Mouse (Mus musculus) intestine, postnatal 0 days (tissue): ENCODE measurements at regions not wholly inside any gene's neighbourhood (a gene's known extent, or its start where the extent isn't known, plus 50 kb on each side); places are given as distances from the start of the nearest gene placed in this dataset.

ENCODE experiments used
- ATAC-seq: fragments of 200-750 bp; cut with Nextera tagmentation; 2 replicates; pipeline ENCODE4 v1.8.0; 2017; ENCODE audit warnings: mild to moderate bottlenecking, moderate TSS enrichment, moderate library complexity
- H3K27ac ChIP-seq: fragments of 300-500 bp; sonication (generic); 2 replicates; pipeline ENCODE4 v1.5.1; 2014; ENCODE audit warnings: mild to moderate bottlenecking, low read depth, low read length, moderate library complexity
- H3K27me3 ChIP-seq: fragments of 300-500 bp; sonication (generic); replicated peaks from 2 replicates; pipeline ENCODE4 v1.6.1; 2014; ENCODE audit warnings: low read length, mixed read lengths; ENCODE audit not compliant: control insufficient read depth, insufficient read depth
- H3K36me3 ChIP-seq: fragments of 300-500 bp; sonication (generic); 2 replicates; pipeline ENCODE4 v1.6.1; 2014; ENCODE audit warnings: mild to moderate bottlenecking, moderate library complexity; ENCODE audit not compliant: control insufficient read depth, insufficient read depth
- H3K4me1 ChIP-seq: fragments of 300-500 bp; sonication (generic); replicated peaks from 2 replicates; pipeline ENCODE4 v1.6.1; 2014; ENCODE audit warnings: antibody characterized with exemption, low read length, mixed read lengths; ENCODE audit not compliant: control insufficient read depth, insufficient read depth
- H3K4me2 ChIP-seq: fragments of 300-500 bp; sonication (generic); replicated peaks from 2 replicates; pipeline ENCODE4 v1.6.1; 2014; ENCODE audit warnings: low read depth, mild to moderate bottlenecking, moderate library complexity
- H3K4me3 ChIP-seq: fragments of 300-500 bp; sonication (generic); 2 replicates; pipeline ENCODE4 v1.5.1; 2014; ENCODE audit warnings: low read depth, low read length
- H3K9ac ChIP-seq: fragments of 300-500 bp; sonication (generic); 2 replicates; pipeline ENCODE4 v1.6.1; 2014; ENCODE audit warnings: mild to moderate bottlenecking, low read depth, low read length
- H3K9me3 ChIP-seq: fragments of 300-500 bp; sonication (generic); 2 replicates; pipeline ENCODE4 v1.6.1; 2016; ENCODE audit warnings: mixed run types; ENCODE audit not compliant: control insufficient read depth
- CTCF ChIP-seq: sonication (generic); IDR thresholded peaks from 2 replicates; pipeline ENCODE4 v1.5.1; 2016; ENCODE audit warnings: low read depth, mild to moderate bottlenecking, control low read depth, antibody characterized with exemption, moderate library complexity
- WGBS: fragments of 180-500 bp; shearing (Covaris S2); extraction: QIAGEN DNeasy Blood & Tissue Kit; methylation state at CpG from one replicate; pipeline ENCODE4 v1.1.7; 2014; 5-methylcytosine and 5-hydroxymethylcytosine counted together

GRCm38 (mm10) chr12:26102384-26102783 lies 312.7 kb downstream of the Rnf144a start:
- no peak overlapping the region for H3K4me3 ChIP-seq
- no peak for TF ChIP-seq CTCF
- no peak overlapping the region for H3K9ac ChIP-seq
- no peaks in the 10 kb centered on the region for H3K27me3 ChIP-seq
- 84% methylated on average over 4 of the region's 4 CpGs for WGBS
- H3K4me2 ChIP-seq = no peak overlapping the region
- H3K36me3 ChIP-seq = no peaks in the 10 kb centered on the region
- H3K9me3 ChIP-seq = no peaks in the 10 kb centered on the region
- no peak for ATAC-seq
- H3K4me1 ChIP-seq = no peaks in the 10 kb centered on the region
- H3K27ac ChIP-seq = no peak overlapping the region

GRCm38 (mm10) chr12:26100140-26100539 lies 314.9 kb downstream of the Rnf144a start:
- TF ChIP-seq CTCF = no peak
- no peak for ATAC-seq
- H3K27ac ChIP-seq = no peak overlapping the region
- H3K4me1 ChIP-seq = no peaks in the 10 kb centered on the region
- H3K27me3 ChIP-seq = no peaks in the 10 kb centered on the region
- WGBS = 66% methylated on average over 2 of the region's 2 CpGs
- no peak overlapping the region for H3K4me3 ChIP-seq
- no peaks in the 10 kb centered on the region for H3K9me3 ChIP-seq
- H3K9ac ChIP-seq = no peak overlapping the region
- no peaks in the 10 kb centered on the region for H3K36me3 ChIP-seq
- no peak overlapping the region for H3K4me2 ChIP-seq

- ATAC-seq = no peak
- Histone ChIP-seq H3K9me3 (no peaks in the 10 kb centered on the region), H3K4me2 (no peak overlapping the region), H3K4me1 (no peaks in the 10 kb centered on the region), H3K27ac (no peak overlapping the region), H3K9ac (no peak overlapping the region), H3K36me3 (no peaks in the 10 kb centered on the region), H3K27me3 (no peaks in the 10 kb centered on the region), H3K4me3 (no peak overlapping the region)
- 91% methylated on average over 5 of the region's 5 CpGs for WGBS
- TF ChIP-seq CTCF = no peak
Observed at GRCm38 (mm10) chr12:26099176-26099575, 315.9 kb downstream of the Rnf144a start.

- no peak for ATAC-seq
- no peak overlapping the region for H3K4me2 ChIP-seq
- no peak for TF ChIP-seq CTCF
- no peak overlapping the region for H3K27ac ChIP-seq
- H3K4me1 ChIP-seq = no peaks in the 10 kb centered on the region
- no peak overlapping the region for H3K4me3 ChIP-seq
- no peaks in the 10 kb centered on the region for H3K9me3 ChIP-seq
- H3K27me3 ChIP-seq = no peaks in the 10 kb centered on the region
- no peaks in the 10 kb centered on the region for H3K36me3 ChIP-seq
- no peak overlapping the region for H3K9ac ChIP-seq
- 58% methylated on average over 5 of the region's 5 CpGs for WGBS
Observed at GRCm38 (mm10) chr12:26092311-26092710, 322.7 kb downstream of the Rnf144a start.

GRCm38 (mm10) chr12:26091865-26092264 lies 323.2 kb downstream of the Rnf144a start:
- Histone ChIP-seq H3K27me3 (no peaks in the 10 kb centered on the region), H3K9me3 (no peaks in the 10 kb centered on the region), H3K4me3 (no peak overlapping the region), H3K4me2 (no peak overlapping the region), H3K27ac (no peak overlapping the region), H3K9ac (no peak overlapping the region), H3K4me1 (no peaks in the 10 kb centered on the region), H3K36me3 (no peaks in the 10 kb centered on the region)
- TF ChIP-seq CTCF = no peak
- ATAC-seq = no peak
- WGBS = 72% methylated on average over 3 of the region's 3 CpGs

- 66% methylated on average over 3 of the region's 3 CpGs for WGBS
- Histone ChIP-seq H3K4me2 (no peak overlapping the region), H3K4me3 (no peak overlapping the region)
Observed at GRCm38 (mm10) chr12:26088389-26088788, 326.7 kb downstream of the Rnf144a start.

GRCm38 (mm10) chr12:26086923-26087322 lies 328.1 kb downstream of the Rnf144a start:
- ATAC-seq = no peak
- no peak overlapping the region for H3K4me3 ChIP-seq
- H3K27me3 ChIP-seq = no peaks in the 10 kb centered on the region
- no peaks in the 10 kb centered on the region for H3K36me3 ChIP-seq
- 86% methylated on average over 4 of the region's 4 CpGs for WGBS
- H3K27ac ChIP-seq = no peak overlapping the region
- TF ChIP-seq CTCF = no peak
- H3K9me3 ChIP-seq = no peaks in the 10 kb centered on the region
- no peak overlapping the region for H3K9ac ChIP-seq
- no peaks in the 10 kb centered on the region for H3K4me1 ChIP-seq
- H3K4me2 ChIP-seq = no peak overlapping the region

More at GRCm38 (mm10) chr12:26088389-26088788, 326.7 kb downstream of the Rnf144a start:
- no peak for ATAC-seq
- no peak for TF ChIP-seq CTCF
- Histone ChIP-seq H3K4me1 (no peaks in the 10 kb centered on the region), H3K27ac (no peak overlapping the region), H3K36me3 (no peaks in the 10 kb centered on the region), H3K9ac (no peak overlapping the region), H3K27me3 (no peaks in the 10 kb centered on the region), H3K9me3 (no peaks in the 10 kb centered on the region)
